ENCODE assay signal across 14 mouse cellular contexts in the genomic region with DNA sequence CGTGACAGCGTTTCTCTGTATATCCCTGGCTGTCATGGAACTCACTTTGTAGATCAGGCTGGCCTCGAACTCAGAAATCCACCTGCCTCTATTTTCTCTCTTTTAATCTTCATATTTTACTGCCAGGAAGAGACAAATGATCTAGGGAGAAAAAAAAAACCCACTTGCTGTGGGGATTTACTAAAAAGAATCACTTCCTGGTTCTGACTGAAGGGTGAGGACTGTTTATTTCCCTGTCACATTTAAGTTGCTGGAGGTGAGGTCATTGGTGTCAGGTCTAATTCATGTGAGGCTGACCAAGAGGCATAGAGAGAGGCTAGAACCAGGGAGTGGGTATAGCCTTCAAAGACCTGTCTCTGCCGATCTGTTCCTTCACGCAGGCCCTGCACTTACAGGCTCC. TPM values are rescaled to one million over a fixed set of nuclear protein-coding genes. Genes with fewer than 3 reads are reported as not detected.
A peak's percentile ranks its signal among the peaks of the same experiment; 100 is the strongest.
DNase-seq lines count a peak whose midpoint lies in the region; ATAC-seq and TF ChIP-seq lines count a peak whose summit lies in the region.
"Had no signal": no experiment of that assay in that cellular context is flagged by ENCODE, and none has a peak within 500 bp of the region (broad histone marks: within the 10 kb centered on the region; RNA-seq: fewer than 3 reads in every experiment).

No protein-coding gene starts in this region.

- H3K4me3 ChIP-seq in heart, embryonic 15.5 days = peak overlapping the region; percentile 99
- no peak overlapping the region for H3K4me3 ChIP-seq in neural tube, embryonic 13.5 days
- peak overlapping the region; percentile 12; the same call in 1 of the 2 replicates for H3K4me3 ChIP-seq in intestine, postnatal 0 days (ENCODE audit: low read depth, low read length)
- no peak overlapping the region for H3K4me3 ChIP-seq in stomach, embryonic 16.5 days (replicated peaks; ENCODE audit: low read length)
- H3K4me3 ChIP-seq: myocyte had no signal

- no peak for DNase-seq in heart, postnatal 36 days
- DNase-seq in neural tube, embryonic 10.5 days (ENCODE audit: extremely low spot score, low spot score) = no peak
- no peak for DNase-seq in spleen, adult 12 weeks (ENCODE audit: low spot score)
- DNase-seq: gastrocnemius, postnatal 25 days; kidney, postnatal 14 days; lung, embryonic 14.5 days; right cerebral cortex, adult 18-20 months had no signal

- H3K9ac ChIP-seq in heart, embryonic 15.5 days = 0 out of 2 replicates have a peak overlapping the region, but pooled peaks have one; percentile 6
- H3K9ac ChIP-seq in neural tube, embryonic 13.5 days = no peak overlapping the region
- H3K9ac ChIP-seq in intestine, postnatal 0 days (ENCODE audit: low read depth, low read length) = peak overlapping the region; percentile 26; the same call in 1 of the 2 replicates
- H3K9ac ChIP-seq in stomach, embryonic 16.5 days (ENCODE audit: low read length) = peak overlapping the region; percentile 2; the same call in 1 of the 2 replicates
- H3K9ac ChIP-seq: lung, embryonic 14.5 days had no signal

- no peak for TF ChIP-seq CTCF in intestine, postnatal 0 days (IDR thresholded peaks at IDR 0.05; ENCODE audit: low read depth)

- peaks cover 77% of the 10 kb centered on the region for H3K4me1 ChIP-seq in heart, embryonic 15.5 days (replicated peaks)
- H3K4me1 ChIP-seq in neural tube, embryonic 13.5 days (replicated peaks) = peaks cover 42% of the 10 kb centered on the region
- peaks cover 13% of the 10 kb centered on the region for H3K4me1 ChIP-seq in intestine, postnatal 0 days (replicated peaks; ENCODE audit: control insufficient read depth, insufficient read depth, low read length)
- H3K4me1 ChIP-seq in stomach, embryonic 16.5 days (ENCODE audit: control insufficient read depth, insufficient read depth, low read length) = peaks cover 42% of the 10 kb centered on the region

- ATAC-seq in heart, embryonic 15.5 days (replicated peaks; ENCODE audit: insufficient number of reproducible peaks, insufficient read depth, low FRiP score, low read depth) = no peak
- no peak for ATAC-seq in neural tube, embryonic 13.5 days (ENCODE audit: low read depth)
- no peak for ATAC-seq in intestine, postnatal 0 days
- ATAC-seq in stomach, embryonic 16.5 days (ENCODE audit: insufficient read depth, low FRiP score) = no peak
- no peak for ATAC-seq in granulocyte monocyte progenitor cell, adult 5-6 weeks (replicated peaks; ENCODE audit: poor library complexity, severe bottlenecking)

- H3K4me2 ChIP-seq in heart, embryonic 15.5 days = peak overlapping the region; percentile 79
- peak overlapping the region; percentile 70 for H3K4me2 ChIP-seq in neural tube, embryonic 13.5 days
- H3K4me2 ChIP-seq in intestine, postnatal 0 days (replicated peaks; ENCODE audit: low read depth) = peak overlapping the region; percentile 80
- peak overlapping the region; percentile 10; the same call in 1 of the 2 replicates for H3K4me2 ChIP-seq in stomach, embryonic 16.5 days (ENCODE audit: low read depth, low read length)

- WGBS in heart, embryonic 15.5 days = 57% methylated on average over 5 of the region's 5 CpGs
- WGBS in neural tube, embryonic 13.5 days = 55% methylated on average over 5 of the region's 5 CpGs
- WGBS in intestine, postnatal 0 days = 53% methylated on average over 5 of the region's 5 CpGs
- WGBS in stomach, embryonic 16.5 days = 65% methylated on average over 5 of the region's 5 CpGs

- no peaks in the 10 kb centered on the region for H3K9me3 ChIP-seq in heart, embryonic 15.5 days (replicated peaks)
- no peaks in the 10 kb centered on the region for H3K9me3 ChIP-seq in neural tube, embryonic 13.5 days
- H3K9me3 ChIP-seq in intestine, postnatal 0 days (ENCODE audit: control insufficient read depth) = no peaks in the 10 kb centered on the region
- no peaks in the 10 kb centered on the region for H3K9me3 ChIP-seq in stomach, embryonic 16.5 days (replicated peaks; ENCODE audit: control insufficient read depth, low read length)

- H3K27ac ChIP-seq in heart, embryonic 15.5 days = peak overlapping the region; percentile 95
- no peak overlapping the region for H3K27ac ChIP-seq in neural tube, embryonic 13.5 days (replicated peaks)
- peak overlapping the region; percentile 72 for H3K27ac ChIP-seq in intestine, postnatal 0 days (ENCODE audit: low read depth, low read length)
- H3K27ac ChIP-seq in stomach, embryonic 16.5 days (ENCODE audit: low read length) = peak overlapping the region; percentile 67
- H3K27ac ChIP-seq: left cerebral cortex, adult 2 months had no signal

- intact Hi-C loops in heart, postnatal 36 days (cut with DNase I) = loop anchor here (5.0 kb wide), 1 partner anchor 48 kb away; a partner anchor contains a TSS

- H3K27me3 ChIP-seq in heart, embryonic 15.5 days = no peaks in the 10 kb centered on the region
- no peaks in the 10 kb centered on the region for H3K27me3 ChIP-seq in neural tube, embryonic 13.5 days
- no peaks in the 10 kb centered on the region for H3K27me3 ChIP-seq in intestine, postnatal 0 days (replicated peaks; ENCODE audit: control insufficient read depth, insufficient read depth, low read length)
- no peaks in the 10 kb centered on the region for H3K27me3 ChIP-seq in stomach, embryonic 16.5 days (ENCODE audit: control insufficient read depth, insufficient read depth, low read length)

- no peaks in the 10 kb centered on the region for H3K36me3 ChIP-seq in heart, embryonic 15.5 days
- no peaks in the 10 kb centered on the region for H3K36me3 ChIP-seq in neural tube, embryonic 13.5 days
- H3K36me3 ChIP-seq in intestine, postnatal 0 days (ENCODE audit: control insufficient read depth, insufficient read depth) = 0 out of 2 replicates have a peak, but pooled peaks cover 5% of the 10 kb centered on the region
- H3K36me3 ChIP-seq in stomach, embryonic 16.5 days (ENCODE audit: control insufficient read depth, insufficient read depth, low read length) = no peaks in the 10 kb centered on the region

RNA-seq across cellular contexts. Expression of a gene that starts 2.7 kb away (rescaled TPM):
- 114 and 129 TPM in 2 replicates for polyA plus RNA-seq in heart, embryonic 15.5 days (2015; fragmentation: Nextera tagmentation; extraction: Ambion mirVana)
- total RNA-seq in heart, postnatal 36 days (2021) = 100 to 1,000 TPM; 128 to 159 TPM
- 59.4 and 75.3 TPM in 2 replicates for polyA plus RNA-seq in neural tube, embryonic 13.5 days (2015; fragmentation: Nextera tagmentation; extraction: Ambion mirVana)
- polyA plus RNA-seq in intestine, postnatal 0 days (2015; fragmentation: Nextera tagmentation; extraction: Ambion mirVana) = 138 and 146 TPM in 2 replicates
- polyA plus RNA-seq in stomach, embryonic 16.5 days (2015; fragmentation: Nextera tagmentation; extraction: Ambion mirVana) = 53.7 and 58.0 TPM in 2 replicates
- 29.2 TPM in 2 replicates for total RNA-seq in granulocyte monocyte progenitor cell, adult 5-6 weeks (2014; fragmentation: Nextera tagmentation)
- total RNA-seq in granulocyte monocyte progenitor cell, adult 5-6 weeks (2017) = 12.8 and 13.0 TPM in 2 replicates

RNA-seq across cellular contexts. Expression of a gene that starts 48.0 kb away (rescaled TPM):
- 55.7 and 59.1 TPM in 2 replicates for polyA plus RNA-seq in heart, embryonic 15.5 days (2015; fragmentation: Nextera tagmentation; extraction: Ambion mirVana)
- total RNA-seq in heart, postnatal 36 days (2021) = 10 to 100 TPM; 55.0 to 67.6 TPM
- 85.6 and 96.8 TPM in 2 replicates for polyA plus RNA-seq in neural tube, embryonic 13.5 days (2015; fragmentation: Nextera tagmentation; extraction: Ambion mirVana)
- polyA plus RNA-seq in intestine, postnatal 0 days (2015; fragmentation: Nextera tagmentation; extraction: Ambion mirVana) = 24.9 and 28.0 TPM in 2 replicates
- polyA plus RNA-seq in stomach, embryonic 16.5 days (2015; fragmentation: Nextera tagmentation; extraction: Ambion mirVana) = 48.7 and 62.2 TPM in 2 replicates
- total RNA-seq in granulocyte monocyte progenitor cell, adult 5-6 weeks (2014; fragmentation: Nextera tagmentation) = 56.8 and 64.9 TPM in 2 replicates
- 38.5 and 41.1 TPM in 2 replicates for total RNA-seq in granulocyte monocyte progenitor cell, adult 5-6 weeks (2017)

Comparison
In these comparisons a context has a peak if more than half of its experiments do, and no peak if none do; other contexts are left out.
1. H3K4me2 ChIP-seq: peak in every context shown above with its lines; median percentile 80 in intestine, postnatal 0 days; 79 in heart, embryonic 15.5 days; 70 in neural tube, embryonic 13.5 days; 10 in stomach, embryonic 16.5 days.
2. H3K4me3 ChIP-seq: peak in heart, embryonic 15.5 days (single experiment) and intestine, postnatal 0 days (single experiment); none in neural tube, embryonic 13.5 days (single experiment) and stomach, embryonic 16.5 days (single experiment).